Mouse (Mus musculus): Measurements from ENCODE around the gene Sf3a1. TPM values are rescaled to one million over a fixed set of nuclear protein-coding genes. Genes with fewer than 3 reads are reported as not detected.

Sf3a1 gene
- polyA plus RNA-seq, 1 experiment from 2014 or later = 83.9 TPM

- Histone ChIP-seq H3K27me3 (no peaks in the 10 kb centered on the region), H3K36me3 (replicated peaks) (peaks cover 60% of the 10 kb centered on the region), H3K9me3 (no peaks in the 10 kb centered on the region), H3K4me3 (replicated peaks) (no peak overlapping the region), H3K4me2 (no peak overlapping the region), H3K4me1 (no peaks in the 10 kb centered on the region), H3K9ac (no peak overlapping the region), H3K27ac (no peak overlapping the region)
- WGBS = 91% methylated on average over 21 of the region's 21 CpGs
- no peak for ATAC-seq (ENCODE audit: low FRiP score)
Observed at GRCm38 (mm10) chr11:4143281-4144062, 16.7 kb upstream of the Sf3a1 start.

DNA sequence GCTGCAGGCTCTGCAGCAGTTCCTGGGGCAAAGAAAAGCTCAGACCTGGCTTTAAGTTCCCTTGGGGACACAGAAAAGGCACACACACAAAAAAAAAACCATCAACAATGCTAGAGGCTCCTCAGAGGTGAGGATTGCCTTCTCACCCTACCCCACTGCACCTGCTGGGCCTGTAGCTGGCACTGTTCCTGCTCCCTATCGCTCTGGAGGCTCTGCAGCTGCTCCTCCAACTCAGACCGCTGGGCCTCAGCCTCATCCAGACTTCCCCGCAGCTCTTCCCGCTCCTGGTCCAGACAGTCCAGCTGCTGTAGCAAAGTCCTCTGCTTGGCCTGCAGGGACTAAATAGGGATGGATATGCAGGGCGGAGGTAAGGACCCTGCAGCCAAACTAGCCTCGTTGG, 13.8 kb upstream of the Sf3a1 start:
- no peaks in the 10 kb centered on the region for H3K27me3 ChIP-seq
- H3K9me3 ChIP-seq = no peaks in the 10 kb centered on the region
- H3K4me1 ChIP-seq = no peaks in the 10 kb centered on the region
- H3K4me3 ChIP-seq (replicated peaks) = no peak overlapping the region
- 0 out of 2 replicates have a peak overlapping the region, but pooled peaks have one; percentile 12 for H3K9ac ChIP-seq
- peaks cover 33% of the 10 kb centered on the region for H3K36me3 ChIP-seq (replicated peaks)
- no peak for ATAC-seq (ENCODE audit: low FRiP score)
- no peak overlapping the region for H3K4me2 ChIP-seq
- 77% methylated on average over 6 of the region's 6 CpGs for WGBS
- H3K27ac ChIP-seq = no peak overlapping the region

- H3K9ac ChIP-seq = 0 out of 2 replicates have a peak overlapping the region, but pooled peaks have one; percentile 17
Observed at GRCm38 (mm10) chr11:4147098-4147497, 13.1 kb upstream of the Sf3a1 start.

GRCm38 (mm10) chr11:4148120-4148519, 12.0 kb upstream of the Sf3a1 start:
- no peak for ATAC-seq (ENCODE audit: low FRiP score)
- WGBS = 92% methylated on average over 5 of the region's 5 CpGs
- no peak overlapping the region for H3K4me2 ChIP-seq
- peaks cover 16% of the 10 kb centered on the region for H3K36me3 ChIP-seq (replicated peaks)
- no peak overlapping the region for H3K9ac ChIP-seq
- no peak overlapping the region for H3K4me3 ChIP-seq (replicated peaks)
- no peaks in the 10 kb centered on the region for H3K4me1 ChIP-seq
- H3K27me3 ChIP-seq = no peaks in the 10 kb centered on the region
- no peak overlapping the region for H3K27ac ChIP-seq
- H3K9me3 ChIP-seq = no peaks in the 10 kb centered on the region

More at GRCm38 (mm10) chr11:4147098-4147497, 13.1 kb upstream of the Sf3a1 start:
- H3K9me3 ChIP-seq = no peaks in the 10 kb centered on the region
- no peaks in the 10 kb centered on the region for H3K4me1 ChIP-seq
- no peak for ATAC-seq (ENCODE audit: low FRiP score)
- no peak overlapping the region for H3K4me2 ChIP-seq
- H3K27ac ChIP-seq = no peak overlapping the region
- 87% methylated on average over 10 of the region's 10 CpGs for WGBS
- no peaks in the 10 kb centered on the region for H3K27me3 ChIP-seq
- H3K36me3 ChIP-seq (replicated peaks) = peaks cover 26% of the 10 kb centered on the region
- no peak overlapping the region for H3K4me3 ChIP-seq (replicated peaks)

GRCm38 (mm10) chr11:4148536-4149156, 11.5 kb upstream of the Sf3a1 start:
- 87% methylated on average over 9 of the region's 9 CpGs for WGBS
- no peaks in the 10 kb centered on the region for H3K9me3 ChIP-seq
- H3K4me1 ChIP-seq = no peaks in the 10 kb centered on the region
- ATAC-seq (ENCODE audit: low FRiP score) = no peak
- H3K27ac ChIP-seq = no peak overlapping the region
- no peak overlapping the region for H3K4me2 ChIP-seq
- H3K9ac ChIP-seq = no peak overlapping the region
- H3K36me3 ChIP-seq (replicated peaks) = peaks cover 10% of the 10 kb centered on the region
- H3K4me3 ChIP-seq (replicated peaks) = no peak overlapping the region
- H3K27me3 ChIP-seq = no peaks in the 10 kb centered on the region

DNA sequence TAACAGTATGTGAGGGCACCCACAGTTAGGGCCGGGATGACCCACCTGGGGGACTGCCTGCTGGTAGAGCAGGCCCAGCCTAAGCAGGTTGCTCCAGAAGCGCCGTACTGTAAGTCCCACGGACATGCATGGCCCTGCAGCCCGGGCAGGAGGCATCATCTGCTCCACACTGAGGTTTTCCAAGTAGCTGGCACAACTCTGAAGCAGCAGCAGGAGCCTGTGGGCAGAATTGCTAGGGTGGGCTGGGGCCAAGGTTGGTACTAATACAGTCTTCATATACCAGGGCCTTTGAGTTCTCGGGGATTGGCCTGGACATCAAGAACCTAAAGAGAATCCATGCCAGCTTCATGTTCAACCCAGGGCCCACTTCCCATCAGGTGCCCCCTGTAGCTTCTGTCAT, 10.3 kb upstream of the Sf3a1 start:
- H3K4me2 ChIP-seq = no peak overlapping the region
- no peaks in the 10 kb centered on the region for H3K27me3 ChIP-seq
- ATAC-seq (ENCODE audit: low FRiP score) = no peak
- WGBS = 91% methylated on average over 6 of the region's 6 CpGs
- no peak overlapping the region for H3K9ac ChIP-seq
- no peak overlapping the region for H3K4me3 ChIP-seq (replicated peaks)
- no peaks in the 10 kb centered on the region for H3K9me3 ChIP-seq
- H3K4me1 ChIP-seq = no peaks in the 10 kb centered on the region
- no peak overlapping the region for H3K27ac ChIP-seq
- H3K36me3 ChIP-seq (replicated peaks) = no peaks in the 10 kb centered on the region; the same call in 1 of the 2 replicates

- Histone ChIP-seq H3K4me3 (replicated peaks) (no peak overlapping the region), H3K36me3 (replicated peaks) (no peaks in the 10 kb centered on the region), H3K9ac (no peak overlapping the region), H3K4me2 (no peak overlapping the region), H3K27me3 (no peaks in the 10 kb centered on the region), H3K4me1 (no peaks in the 10 kb centered on the region), H3K9me3 (no peaks in the 10 kb centered on the region), H3K27ac (no peak overlapping the region)
- WGBS = 94% methylated on average over 7 of the region's 7 CpGs
- no peak for ATAC-seq (ENCODE audit: low FRiP score)
Observed at GRCm38 (mm10) chr11:4153694-4154093, 6.5 kb upstream of the Sf3a1 start.

GRCm38 (mm10) chr11:4155641-4156040, 4.5 kb upstream of the Sf3a1 start:
- no peaks in the 10 kb centered on the region for H3K36me3 ChIP-seq (replicated peaks)
- H3K9me3 ChIP-seq = no peaks in the 10 kb centered on the region
- no peak overlapping the region for H3K4me3 ChIP-seq (replicated peaks)
- H3K4me2 ChIP-seq = no peak overlapping the region
- H3K27me3 ChIP-seq = no peaks in the 10 kb centered on the region
- H3K9ac ChIP-seq = no peak overlapping the region
- ATAC-seq (ENCODE audit: low FRiP score) = no peak
- 84% methylated on average over 5 of the region's 5 CpGs for WGBS
- H3K27ac ChIP-seq = no peak overlapping the region
- H3K4me1 ChIP-seq = peaks cover 10% of the 10 kb centered on the region; the same call in 1 of the 2 replicates

DNA sequence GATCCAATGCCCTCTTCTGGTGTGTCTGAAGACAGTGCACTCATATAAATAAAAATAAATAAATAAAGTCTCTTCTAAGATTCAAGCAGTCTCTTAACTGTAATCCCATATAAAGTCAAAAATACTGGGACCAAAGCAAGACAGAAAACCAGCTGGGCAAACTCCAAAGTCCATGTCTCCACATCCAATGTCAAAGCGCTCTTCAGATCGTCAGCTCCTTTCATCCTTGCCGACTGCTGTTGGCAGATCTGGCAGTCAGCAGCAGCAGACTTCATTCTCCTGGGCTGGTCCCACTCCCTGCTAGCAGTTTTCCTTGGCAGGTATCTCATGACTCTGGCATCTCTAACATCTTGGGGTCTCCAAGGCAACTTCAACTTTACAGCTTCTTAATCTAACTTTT, 1.5 kb upstream of the Sf3a1 start:
- no peak for ATAC-seq (ENCODE audit: low FRiP score)
- no peaks in the 10 kb centered on the region for H3K9me3 ChIP-seq
- no peak overlapping the region for H3K4me2 ChIP-seq
- peaks cover 22% of the 10 kb centered on the region for H3K36me3 ChIP-seq (replicated peaks)
- H3K27ac ChIP-seq = no peak overlapping the region
- peaks cover 35% of the 10 kb centered on the region for H3K4me1 ChIP-seq
- 90% methylated on average over 3 of the region's 3 CpGs for WGBS
- no peak overlapping the region for H3K4me3 ChIP-seq (replicated peaks)
- no peaks in the 10 kb centered on the region for H3K27me3 ChIP-seq
- no peak overlapping the region for H3K9ac ChIP-seq

DNA sequence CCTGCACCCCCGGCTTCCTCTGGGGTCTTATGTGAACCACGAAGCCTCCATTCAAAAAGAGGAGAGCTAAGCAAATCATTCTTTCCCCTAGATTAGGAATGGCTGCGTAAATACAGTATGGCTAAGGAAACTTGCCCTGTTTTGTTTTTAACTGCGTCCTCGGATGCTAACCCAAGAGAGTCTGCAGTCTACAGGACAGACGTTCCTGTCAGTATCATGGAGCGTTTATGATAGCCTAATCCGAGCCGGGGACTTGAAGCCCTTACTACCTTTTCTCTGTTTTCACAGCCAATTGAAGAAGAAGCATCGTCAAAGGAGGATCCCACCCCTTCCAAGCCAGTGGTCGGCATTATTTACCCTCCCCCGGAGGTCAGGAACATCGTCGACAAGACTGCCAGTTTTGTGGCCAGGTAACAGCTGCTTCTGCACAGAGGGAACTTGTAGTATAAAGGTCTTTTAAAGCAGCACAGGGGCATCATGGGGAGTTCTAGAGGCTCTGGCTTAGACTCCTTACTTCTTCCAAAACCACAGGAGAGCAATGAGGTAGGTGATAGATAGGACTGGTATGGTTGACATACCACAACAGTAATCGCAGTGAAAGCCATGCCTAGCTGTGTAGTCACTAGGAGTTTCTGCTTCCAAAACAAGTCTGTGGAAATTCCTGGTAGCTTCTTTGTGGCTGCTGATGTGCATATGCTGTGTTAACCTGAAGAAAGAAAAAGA, 769 bp downstream of the Sf3a1 start:
- Histone ChIP-seq H3K9ac (peak overlapping the region; percentile 89), H3K27ac (peak overlapping the region; percentile 92), H3K27me3 (no peaks in the 10 kb centered on the region), H3K4me2 (peak overlapping the region; percentile 85), H3K9me3 (no peaks in the 10 kb centered on the region), H3K36me3 (replicated peaks) (peaks cover 44% of the 10 kb centered on the region), H3K4me1 (peaks cover 44% of the 10 kb centered on the region), H3K4me3 (replicated peaks) (peak overlapping the region; percentile 87)
- 9% methylated on average over 15 of the region's 15 CpGs for WGBS
- ATAC-seq (ENCODE audit: low FRiP score) = 0 out of 2 replicates have a peak, but pooled peaks have one; percentile 1

GRCm38 (mm10) chr11:4164701-4165100, 4.6 kb downstream of the Sf3a1 start:
- Histone ChIP-seq H3K27ac (no peak overlapping the region), H3K4me3 (replicated peaks) (no peak overlapping the region), H3K9me3 (no peaks in the 10 kb centered on the region), H3K4me2 (no peak overlapping the region), H3K9ac (no peak overlapping the region; the same call in 1 of the 2 replicates), H3K36me3 (replicated peaks) (peaks cover 82% of the 10 kb centered on the region), H3K27me3 (no peaks in the 10 kb centered on the region), H3K4me1 (peaks cover 36% of the 10 kb centered on the region)
- 84% methylated on average over 2 of the region's 2 CpGs for WGBS
- ATAC-seq (ENCODE audit: low FRiP score) = no peak

DNA sequence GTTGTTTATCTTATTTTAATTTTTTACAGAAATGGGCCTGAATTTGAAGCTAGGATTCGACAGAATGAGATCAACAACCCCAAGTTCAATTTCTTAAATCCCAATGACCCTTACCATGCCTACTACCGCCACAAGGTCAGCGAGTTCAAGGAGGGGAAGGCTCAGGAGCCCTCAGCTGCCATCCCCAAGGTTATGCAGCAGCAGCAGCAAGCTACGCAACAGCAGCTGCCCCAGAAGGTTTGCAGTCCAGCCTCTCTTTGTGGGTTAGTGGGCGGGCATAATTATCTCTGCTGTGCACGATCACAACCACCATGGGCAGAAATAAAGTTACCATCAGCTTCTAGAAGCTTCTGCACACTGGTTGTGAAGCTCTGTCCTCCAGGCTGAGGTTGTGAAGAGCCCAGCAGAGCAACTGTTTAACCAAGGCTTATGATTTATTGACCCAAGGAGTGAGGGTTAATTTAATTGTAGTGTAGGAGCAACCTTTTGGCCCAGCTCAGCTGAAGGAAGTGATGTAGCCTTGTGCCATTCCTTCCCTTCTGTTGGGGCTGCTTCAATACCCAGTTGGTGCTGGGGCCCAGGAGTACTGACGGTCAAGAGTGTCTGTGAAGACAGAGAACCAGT, 6.4 kb downstream of the Sf3a1 start:
- Histone ChIP-seq H3K4me2 (no peak overlapping the region), H3K36me3 (replicated peaks) (peaks cover 98% of the 10 kb centered on the region), H3K4me1 (peaks cover 26% of the 10 kb centered on the region), H3K9me3 (no peaks in the 10 kb centered on the region), H3K4me3 (replicated peaks) (no peak overlapping the region), H3K27me3 (no peaks in the 10 kb centered on the region), H3K9ac (no peak overlapping the region), H3K27ac (no peak overlapping the region)
- ATAC-seq (ENCODE audit: low FRiP score) = no peak
- whole genome bisulfite sequencing = 89% methylated on average over 7 of the region's 7 CpGs

Data from forebrain, embryonic 12.5 days (tissue).